Mouse (Mus musculus): ENCODE measurements around the gene Ovol2. TPM values are rescaled to one million over a fixed set of nuclear protein-coding genes. Genes with fewer than 3 reads are reported as not detected.

The Ovol2 gene
- polyA plus RNA-seq, 1 experiment, result 0.44 TPM

- peaks cover 5% of the 10 kb centered on the region; the same call in 1 of the 2 replicates for H3K27me3 ChIP-seq (ENCODE audit: control insufficient read depth, insufficient read depth, low read length)
- WGBS, result 31% methylated on average over 8 of the region's 8 CpGs
- no peak for DNase-seq (ENCODE audit: low read depth in 1 of 2, low spot score in 2 of 2)
Observed at GRCm38 (mm10) chr2:144337701-144338100, 5.8 kb upstream of the Ovol2 start.

GRCm38 (mm10) chr2:144337230-144337629 lies 5.3 kb upstream of the Ovol2 start:
- Histone ChIP-seq H3K4me1 (ENCODE audit: control insufficient read depth, insufficient read depth, insufficient read length) (no peaks in the 10 kb centered on the region), H3K27me3 (ENCODE audit: control insufficient read depth, insufficient read depth, low read length) (peaks cover 7% of the 10 kb centered on the region), H3K4me3 (ENCODE audit: extremely low read depth, insufficient read depth, insufficient read length) (no peak overlapping the region), H3K27ac (ENCODE audit: insufficient read depth, low read length) (no peak overlapping the region), H3K36me3 (ENCODE audit: control insufficient read depth, insufficient read depth, low read length) (no peaks in the 10 kb centered on the region)
- DNase-seq (ENCODE audit: low read depth in 1 of 2, low spot score in 2 of 2), result no peak
- no peak for TF ChIP-seq POLR2A (IDR thresholded peaks at IDR 0.05; ENCODE audit: low read depth, low read length)
- no peak for TF ChIP-seq CTCF (IDR thresholded peaks at IDR 0.05; ENCODE audit: extremely low read depth, insufficient read depth, insufficient read length, insufficient replicate concordance)
- WGBS, result 20% methylated on average over 3 of the region's 3 CpGs

More at GRCm38 (mm10) chr2:144337701-144338100, 5.8 kb upstream of the Ovol2 start:
- Histone ChIP-seq H3K27ac (ENCODE audit: insufficient read depth, low read length) (no peak overlapping the region), H3K4me3 (ENCODE audit: extremely low read depth, insufficient read depth, insufficient read length) (no peak overlapping the region), H3K36me3 (ENCODE audit: control insufficient read depth, insufficient read depth, low read length) (no peaks in the 10 kb centered on the region), H3K4me1 (ENCODE audit: control insufficient read depth, insufficient read depth, insufficient read length) (no peaks in the 10 kb centered on the region)
- TF ChIP-seq CTCF (IDR thresholded peaks at IDR 0.05; ENCODE audit: extremely low read depth, insufficient read depth, insufficient read length, insufficient replicate concordance) (no peak), POLR2A (IDR thresholded peaks at IDR 0.05; ENCODE audit: low read depth, low read length) (no peak)

- DNase-seq (ENCODE audit: low read depth in 1 of 2, low spot score in 2 of 2), result no peak
- no peak overlapping the region for H3K4me3 ChIP-seq (ENCODE audit: extremely low read depth, insufficient read depth, insufficient read length)
- H3K27ac ChIP-seq (ENCODE audit: insufficient read depth, low read length), result no peak overlapping the region
- WGBS, result 17% methylated on average over 28 of the region's 28 CpGs
- no peaks in the 10 kb centered on the region for H3K36me3 ChIP-seq (ENCODE audit: control insufficient read depth, insufficient read depth, low read length)
- peaks cover 10% of the 10 kb centered on the region for H3K4me1 ChIP-seq (ENCODE audit: control insufficient read depth, insufficient read depth, insufficient read length)
- TF ChIP-seq CTCF (IDR thresholded peaks at IDR 0.05; ENCODE audit: extremely low read depth, insufficient read depth, insufficient read length, insufficient replicate concordance) (no peak), POLR2A (IDR thresholded peaks at IDR 0.05; ENCODE audit: low read depth, low read length) (no peak)
- H3K27me3 ChIP-seq (ENCODE audit: control insufficient read depth, insufficient read depth, low read length), result peaks cover 35% of the 10 kb centered on the region
Observed at GRCm38 (mm10) chr2:144333138-144333842, 1.3 kb upstream of the Ovol2 start.

GRCm38 (mm10) chr2:144332486-144332885 lies 540 bp upstream of the Ovol2 start:
- Histone ChIP-seq H3K27me3 (ENCODE audit: control insufficient read depth, insufficient read depth, low read length) (peaks cover 35% of the 10 kb centered on the region), H3K36me3 (ENCODE audit: control insufficient read depth, insufficient read depth, low read length) (no peaks in the 10 kb centered on the region), H3K4me3 (ENCODE audit: extremely low read depth, insufficient read depth, insufficient read length) (no peak overlapping the region), H3K4me1 (ENCODE audit: control insufficient read depth, insufficient read depth, insufficient read length) (peaks cover 10% of the 10 kb centered on the region), H3K27ac (ENCODE audit: insufficient read depth, low read length) (no peak overlapping the region)
- TF ChIP-seq POLR2A (IDR thresholded peaks at IDR 0.05; ENCODE audit: low read depth, low read length), result no peak
- TF ChIP-seq CTCF (IDR thresholded peaks at IDR 0.05; ENCODE audit: extremely low read depth, insufficient read depth, insufficient read length, insufficient replicate concordance), result no peak
- no peak for DNase-seq (ENCODE audit: low read depth in 1 of 2, low spot score in 2 of 2)
- WGBS, result 10% methylated on average over 9 of the region's 9 CpGs

- Histone ChIP-seq H3K27me3 (ENCODE audit: control insufficient read depth, insufficient read depth, low read length) (peaks cover 35% of the 10 kb centered on the region), H3K4me3 (ENCODE audit: extremely low read depth, insufficient read depth, insufficient read length) (peak overlapping the region; percentile 45; the same call in 1 of the 2 replicates), H3K27ac (ENCODE audit: insufficient read depth, low read length) (no peak overlapping the region), H3K36me3 (ENCODE audit: control insufficient read depth, insufficient read depth, low read length) (no peaks in the 10 kb centered on the region), H3K4me1 (ENCODE audit: control insufficient read depth, insufficient read depth, insufficient read length) (peaks cover 10% of the 10 kb centered on the region)
- WGBS, result under 1% methylated on average over 50 of the region's 50 CpGs
- peak in 1 of 2 experiments; percentile 6 for DNase-seq (ENCODE audit: low read depth in 1 of 2, low spot score in 2 of 2)
- TF ChIP-seq POLR2A (IDR thresholded peaks at IDR 0.05; ENCODE audit: low read depth, low read length) (no peak), CTCF (IDR thresholded peaks at IDR 0.05; ENCODE audit: extremely low read depth, insufficient read depth, insufficient read length, insufficient replicate concordance) (no peak)
Observed at GRCm38 (mm10) chr2:144330960-144331371, 980 bp downstream of the Ovol2 start.

- Histone ChIP-seq H3K36me3 (ENCODE audit: control insufficient read depth, insufficient read depth, low read length) (no peaks in the 10 kb centered on the region), H3K27ac (ENCODE audit: insufficient read depth, low read length) (no peak overlapping the region), H3K4me3 (ENCODE audit: extremely low read depth, insufficient read depth, insufficient read length) (peak overlapping the region; percentile 45; the same call in 1 of the 2 replicates), H3K4me1 (ENCODE audit: control insufficient read depth, insufficient read depth, insufficient read length) (peaks cover 10% of the 10 kb centered on the region), H3K27me3 (ENCODE audit: control insufficient read depth, insufficient read depth, low read length) (peaks cover 35% of the 10 kb centered on the region)
- WGBS, result 3% methylated on average over 41 of the region's 41 CpGs
- DNase-seq (ENCODE audit: low read depth in 1 of 2, low spot score in 2 of 2), result no peak
- no peak for TF ChIP-seq POLR2A (IDR thresholded peaks at IDR 0.05; ENCODE audit: low read depth, low read length)
- no peak for TF ChIP-seq CTCF (IDR thresholded peaks at IDR 0.05; ENCODE audit: extremely low read depth, insufficient read depth, insufficient read length, insufficient replicate concordance)
Observed at GRCm38 (mm10) chr2:144330352-144330959, 1.5 kb downstream of the Ovol2 start.

GRCm38 (mm10) chr2:144329937-144330336 lies 2.0 kb downstream of the Ovol2 start:
- H3K27me3 ChIP-seq (ENCODE audit: control insufficient read depth, insufficient read depth, low read length), result peaks cover 35% of the 10 kb centered on the region
- DNase-seq (ENCODE audit: low read depth in 1 of 2, low spot score in 2 of 2), result no peak
- H3K36me3 ChIP-seq (ENCODE audit: control insufficient read depth, insufficient read depth, low read length), result no peaks in the 10 kb centered on the region
- WGBS, result 17% methylated on average over 10 of the region's 10 CpGs
- peaks cover 10% of the 10 kb centered on the region for H3K4me1 ChIP-seq (ENCODE audit: control insufficient read depth, insufficient read depth, insufficient read length)
- TF ChIP-seq POLR2A (IDR thresholded peaks at IDR 0.05; ENCODE audit: low read depth, low read length) (no peak), CTCF (IDR thresholded peaks at IDR 0.05; ENCODE audit: extremely low read depth, insufficient read depth, insufficient read length, insufficient replicate concordance) (no peak)
- no peak overlapping the region for H3K4me3 ChIP-seq (ENCODE audit: extremely low read depth, insufficient read depth, insufficient read length)
- no peak overlapping the region for H3K27ac ChIP-seq (ENCODE audit: insufficient read depth, low read length)

Measured in spleen, adult 2 months (tissue).